Mouse (Mus musculus): ENCODE results near the gene Aox4. TPM values are rescaled to one million over a fixed set of nuclear protein-coding genes. Genes with fewer than 3 reads are reported as not detected.

Gene Aox4
- polyA plus RNA-seq, 1 experiment = not detected

DNA sequence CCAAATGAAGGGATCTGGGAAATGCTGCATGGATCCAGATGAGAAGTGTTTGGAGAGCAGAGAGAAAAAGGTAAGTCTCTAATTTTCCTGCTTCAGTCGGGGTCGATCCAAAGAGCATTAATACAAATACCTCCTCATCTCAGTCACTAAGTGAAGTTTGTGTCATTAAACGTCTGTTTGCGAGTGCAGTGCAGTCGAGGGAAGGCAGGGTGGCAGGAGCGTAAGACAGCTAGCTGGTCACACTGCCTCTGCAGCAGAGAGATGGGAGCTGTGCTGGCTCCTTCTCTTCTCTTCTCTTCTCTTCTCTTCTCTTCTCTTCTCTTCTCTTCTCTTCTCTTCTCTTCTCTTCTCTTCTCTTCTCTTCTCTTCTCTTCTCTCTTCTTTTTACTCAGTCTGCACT is 17.9 kb downstream of the Aox4 start:
- TF ChIP-seq REST (IDR thresholded peaks at IDR 0.05; ENCODE audit: insufficient read depth, insufficient read length) = no peak
- no peak for TF ChIP-seq TCF12 (IDR thresholded peaks at IDR 0.05; ENCODE audit: insufficient read depth, poor library complexity, severe bottlenecking)
- no peak for TF ChIP-seq POLR2A (IDR thresholded peaks at IDR 0.05; ENCODE audit: insufficient read length, low read depth)
- no peak for TF ChIP-seq CEBPB (IDR thresholded peaks at IDR 0.05; ENCODE audit: insufficient read depth, poor library complexity, severe bottlenecking)
- TF ChIP-seq MYOD1 (IDR thresholded peaks at IDR 0.05; ENCODE audit: control insufficient read depth in 1 of 3, insufficient read length in 2 of 3, low read depth in 2 of 3) = no peak
- TF ChIP-seq SRF (IDR thresholded peaks at IDR 0.05; ENCODE audit: control insufficient read depth, insufficient read length, low read depth) = no peak
- TF ChIP-seq POLR2AphosphoS2 (IDR thresholded peaks at IDR 0.05; ENCODE audit: insufficient read length, low read depth) = no peak
- no peak for TF ChIP-seq TCF3 (IDR thresholded peaks at IDR 0.05; ENCODE audit: insufficient read length, low read depth)
- TF ChIP-seq USF1 (IDR thresholded peaks at IDR 0.05; ENCODE audit: low read depth) = no peak
- TF ChIP-seq MAX (IDR thresholded peaks at IDR 0.05; ENCODE audit: low read depth) = no peak
- TF ChIP-seq E2F4 (IDR thresholded peaks at IDR 0.05; ENCODE audit: insufficient read depth) = no peak
- no peak for TF ChIP-seq MYOG (IDR thresholded peaks at IDR 0.05; ENCODE audit: control insufficient read depth in 1 of 3, insufficient read depth in 1 of 3, insufficient read length in 2 of 3, low read depth in 2 of 3)
- H3K4me2 ChIP-seq (ENCODE audit: low read depth) = no peak overlapping the region
- no peaks in the 10 kb centered on the region for H3K36me3 ChIP-seq (ENCODE audit: control insufficient read depth, insufficient read depth)
- H3K4me3 ChIP-seq = no peak overlapping the region
- H3K27me3 ChIP-seq (ENCODE audit: control insufficient read depth, insufficient read depth, insufficient read length) = peaks cover 17% of the 10 kb centered on the region
- no peak overlapping the region for H3ac ChIP-seq (ENCODE audit: control insufficient read depth, insufficient read length)
- no peaks in the 10 kb centered on the region for H3K79me2 ChIP-seq (ENCODE audit: control insufficient read depth, insufficient read depth)

DNA sequence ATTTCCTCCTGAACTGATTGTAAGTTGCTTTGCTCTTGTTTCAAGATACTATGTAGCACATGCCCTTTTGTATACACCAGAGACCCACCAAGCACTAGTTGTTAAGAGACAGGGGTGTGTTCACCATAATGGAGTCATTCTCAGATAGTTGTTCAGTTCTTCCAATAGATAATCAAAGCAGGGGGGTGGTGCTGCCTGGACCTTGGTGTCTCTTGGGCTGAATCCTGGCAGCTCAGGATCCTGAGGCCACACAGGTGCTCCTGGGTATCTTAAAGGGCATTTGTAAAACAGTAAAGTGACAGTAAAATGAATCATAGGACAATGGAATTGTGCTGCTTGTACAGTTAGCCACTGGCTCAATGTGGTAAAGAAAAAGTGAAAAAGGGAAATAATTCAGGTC is 18.7 kb downstream of the Aox4 start:
- no peaks in the 10 kb centered on the region for H3K36me3 ChIP-seq (ENCODE audit: control insufficient read depth, insufficient read depth)
- no peaks in the 10 kb centered on the region for H3K79me2 ChIP-seq (ENCODE audit: control insufficient read depth, insufficient read depth)
- H3K4me2 ChIP-seq (ENCODE audit: low read depth) = no peak overlapping the region
- no peak overlapping the region for H3ac ChIP-seq (ENCODE audit: control insufficient read depth, insufficient read length)
- H3K4me3 ChIP-seq = no peak overlapping the region
- peaks cover 17% of the 10 kb centered on the region for H3K27me3 ChIP-seq (ENCODE audit: control insufficient read depth, insufficient read depth, insufficient read length)
- TF ChIP-seq TCF3 (IDR thresholded peaks at IDR 0.05; ENCODE audit: insufficient read length, low read depth) = no peak

DNA sequence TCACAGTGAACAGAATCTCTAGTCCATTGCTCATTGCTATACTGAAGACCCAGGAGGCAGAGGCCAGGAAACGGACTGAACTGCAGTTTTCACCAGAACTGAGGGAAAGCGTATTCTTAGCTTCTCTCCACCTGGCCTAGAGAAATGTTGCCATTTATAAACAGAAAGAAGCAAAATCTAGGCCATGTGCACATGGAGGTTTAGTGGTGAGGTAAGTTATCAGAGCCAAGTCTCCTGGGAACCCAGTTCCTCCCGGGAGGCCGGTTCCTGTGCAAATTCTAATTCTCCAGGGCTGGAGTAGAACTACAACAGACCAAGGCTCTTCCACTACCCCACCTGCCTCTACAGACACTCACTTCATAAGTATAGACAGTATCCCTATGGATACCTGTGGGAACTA is 19.6 kb downstream of the Aox4 start:
- no peaks in the 10 kb centered on the region for H3K36me3 ChIP-seq (ENCODE audit: control insufficient read depth, insufficient read depth)
- peaks cover 17% of the 10 kb centered on the region for H3K27me3 ChIP-seq (ENCODE audit: control insufficient read depth, insufficient read depth, insufficient read length)
- H3ac ChIP-seq (ENCODE audit: control insufficient read depth, insufficient read length) = no peak overlapping the region
- no peak overlapping the region for H3K4me3 ChIP-seq
- TF ChIP-seq POLR2AphosphoS2 (IDR thresholded peaks at IDR 0.05; ENCODE audit: insufficient read length, low read depth) (no peak), USF1 (IDR thresholded peaks at IDR 0.05; ENCODE audit: low read depth) (no peak), MYOG (IDR thresholded peaks at IDR 0.05; ENCODE audit: control insufficient read depth in 1 of 3, insufficient read depth in 1 of 3, insufficient read length in 2 of 3, low read depth in 2 of 3) (no peak), SRF (IDR thresholded peaks at IDR 0.05; ENCODE audit: control insufficient read depth, insufficient read length, low read depth) (no peak), MAX (IDR thresholded peaks at IDR 0.05; ENCODE audit: low read depth) (no peak), CEBPB (IDR thresholded peaks at IDR 0.05; ENCODE audit: insufficient read depth, poor library complexity, severe bottlenecking) (no peak), POLR2A (IDR thresholded peaks at IDR 0.05; ENCODE audit: insufficient read length, low read depth) (no peak), TCF12 (IDR thresholded peaks at IDR 0.05; ENCODE audit: insufficient read depth, poor library complexity, severe bottlenecking) (no peak), REST (IDR thresholded peaks at IDR 0.05; ENCODE audit: insufficient read depth, insufficient read length) (no peak), MYOD1 (IDR thresholded peaks at IDR 0.05; ENCODE audit: control insufficient read depth in 1 of 3, insufficient read length in 2 of 3, low read depth in 2 of 3) (no peak), TCF3 (IDR thresholded peaks at IDR 0.05; ENCODE audit: insufficient read length, low read depth) (no peak), E2F4 (IDR thresholded peaks at IDR 0.05; ENCODE audit: insufficient read depth) (no peak)
- H3K4me2 ChIP-seq (ENCODE audit: low read depth) = no peak overlapping the region
- no peaks in the 10 kb centered on the region for H3K79me2 ChIP-seq (ENCODE audit: control insufficient read depth, insufficient read depth)

DNA sequence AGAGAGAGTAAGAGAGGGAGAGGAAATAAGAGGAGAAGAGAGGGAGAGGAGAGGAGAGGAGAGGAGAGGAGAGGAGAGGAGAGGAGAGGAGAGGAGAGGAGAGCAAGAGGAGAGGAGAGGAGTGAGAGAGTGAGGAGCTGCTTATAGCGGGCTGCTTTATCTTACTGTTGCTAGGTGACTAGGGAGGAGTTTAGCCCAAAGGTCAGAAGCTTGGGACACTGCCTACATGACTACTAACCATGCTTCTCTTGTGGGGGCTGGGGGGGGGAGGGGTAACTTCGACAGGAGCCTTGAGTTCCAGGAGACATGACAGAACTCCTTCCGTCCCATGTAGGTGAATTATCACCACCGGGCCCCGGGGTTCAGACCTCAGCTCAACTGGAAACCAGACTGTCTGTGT is 20.3 kb downstream of the Aox4 start:
- no peaks in the 10 kb centered on the region for H3K79me2 ChIP-seq (ENCODE audit: control insufficient read depth, insufficient read depth)
- no peaks in the 10 kb centered on the region for H3K36me3 ChIP-seq (ENCODE audit: control insufficient read depth, insufficient read depth)
- no peak overlapping the region for H3ac ChIP-seq (ENCODE audit: control insufficient read depth, insufficient read length)
- peaks cover 17% of the 10 kb centered on the region for H3K27me3 ChIP-seq (ENCODE audit: control insufficient read depth, insufficient read depth, insufficient read length)
- no peak overlapping the region for H3K4me3 ChIP-seq
- TF ChIP-seq TCF12 (IDR thresholded peaks at IDR 0.05; ENCODE audit: insufficient read depth, poor library complexity, severe bottlenecking) (no peak), SRF (IDR thresholded peaks at IDR 0.05; ENCODE audit: control insufficient read depth, insufficient read length, low read depth) (no peak), MYOD1 (IDR thresholded peaks at IDR 0.05; ENCODE audit: control insufficient read depth in 1 of 3, insufficient read length in 2 of 3, low read depth in 2 of 3) (no peak), TCF3 (IDR thresholded peaks at IDR 0.05; ENCODE audit: insufficient read length, low read depth) (no peak), E2F4 (IDR thresholded peaks at IDR 0.05; ENCODE audit: insufficient read depth) (no peak), MAX (IDR thresholded peaks at IDR 0.05; ENCODE audit: low read depth) (no peak), POLR2AphosphoS2 (IDR thresholded peaks at IDR 0.05; ENCODE audit: insufficient read length, low read depth) (no peak), REST (IDR thresholded peaks at IDR 0.05; ENCODE audit: insufficient read depth, insufficient read length) (no peak), CEBPB (IDR thresholded peaks at IDR 0.05; ENCODE audit: insufficient read depth, poor library complexity, severe bottlenecking) (no peak), POLR2A (IDR thresholded peaks at IDR 0.05; ENCODE audit: insufficient read length, low read depth) (no peak), MYOG (IDR thresholded peaks at IDR 0.05; ENCODE audit: control insufficient read depth in 1 of 3, insufficient read depth in 1 of 3, insufficient read length in 2 of 3, low read depth in 2 of 3) (no peak), USF1 (IDR thresholded peaks at IDR 0.05; ENCODE audit: low read depth) (no peak)
- H3K4me2 ChIP-seq (ENCODE audit: low read depth) = no peak overlapping the region

DNA sequence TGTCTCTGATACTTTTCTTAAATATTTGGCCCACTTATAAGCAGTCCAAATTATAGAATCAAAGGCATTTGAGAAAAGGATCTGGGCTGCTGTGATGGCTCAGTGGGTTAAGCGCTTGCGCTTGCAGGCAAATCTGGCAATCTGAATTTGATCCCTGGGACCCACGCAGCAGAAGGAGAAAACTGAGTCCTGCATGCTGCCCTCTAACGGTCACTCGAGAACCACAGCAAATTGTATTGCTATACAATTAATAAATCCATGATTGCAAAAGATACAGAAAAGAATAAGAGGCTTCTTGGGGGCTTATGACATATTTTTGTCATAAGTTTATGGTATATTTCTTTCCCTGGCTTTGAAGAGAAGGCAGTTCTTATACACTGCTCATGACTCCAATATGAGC is 25.2 kb downstream of the Aox4 start:
- no peak overlapping the region for H3K4me2 ChIP-seq (ENCODE audit: low read depth)
- TF ChIP-seq MYOG (IDR thresholded peaks at IDR 0.05; ENCODE audit: control insufficient read depth in 1 of 3, insufficient read depth in 1 of 3, insufficient read length in 2 of 3, low read depth in 2 of 3) = no peak
- no peak for TF ChIP-seq USF1 (IDR thresholded peaks at IDR 0.05; ENCODE audit: low read depth)
- no peak for TF ChIP-seq MYOD1 (IDR thresholded peaks at IDR 0.05; ENCODE audit: control insufficient read depth in 1 of 3, insufficient read length in 2 of 3, low read depth in 2 of 3)
- no peak for TF ChIP-seq SRF (IDR thresholded peaks at IDR 0.05; ENCODE audit: control insufficient read depth, insufficient read length, low read depth)
- no peak for TF ChIP-seq TCF3 (IDR thresholded peaks at IDR 0.05; ENCODE audit: insufficient read length, low read depth)
- TF ChIP-seq POLR2AphosphoS2 (IDR thresholded peaks at IDR 0.05; ENCODE audit: insufficient read length, low read depth) = no peak
- no peak for TF ChIP-seq CEBPB (IDR thresholded peaks at IDR 0.05; ENCODE audit: insufficient read depth, poor library complexity, severe bottlenecking)
- TF ChIP-seq REST (IDR thresholded peaks at IDR 0.05; ENCODE audit: insufficient read depth, insufficient read length) = no peak
- no peak for TF ChIP-seq MAX (IDR thresholded peaks at IDR 0.05; ENCODE audit: low read depth)
- no peak for TF ChIP-seq TCF12 (IDR thresholded peaks at IDR 0.05; ENCODE audit: insufficient read depth, poor library complexity, severe bottlenecking)
- TF ChIP-seq E2F4 (IDR thresholded peaks at IDR 0.05; ENCODE audit: insufficient read depth) = no peak
- no peak for TF ChIP-seq POLR2A (IDR thresholded peaks at IDR 0.05; ENCODE audit: insufficient read length, low read depth)
- no peaks in the 10 kb centered on the region for H3K79me2 ChIP-seq (ENCODE audit: control insufficient read depth, insufficient read depth)

More for the DNA sequence above, 25.2 kb downstream of the Aox4 start:
- Histone ChIP-seq H3ac (ENCODE audit: control insufficient read depth, insufficient read length) (no peak overlapping the region), H3K36me3 (ENCODE audit: control insufficient read depth, insufficient read depth) (no peaks in the 10 kb centered on the region), H3K27me3 (ENCODE audit: control insufficient read depth, insufficient read depth, insufficient read length) (no peaks in the 10 kb centered on the region), H3K4me3 (no peak overlapping the region)
